ENCODE assay signal across 35 mouse cellular contexts in genomic region chr12:103150247-103150646, GRCm38 (mm10).
"Had no signal": no experiment of that assay in that cellular context is flagged by ENCODE, and none has a peak within 500 bp of the region (broad histone marks: within the 10 kb centered on the region; RNA-seq: fewer than 3 reads in every experiment).

No protein-coding gene starts in this region.

- H3K4me3 ChIP-seq: heart, embryonic 10.5 days; heart, embryonic 12.5 days; heart, embryonic 13.5 days; heart, embryonic 15.5 days; hindbrain, embryonic 10.5 days; hindbrain, embryonic 12.5 days; hindbrain, embryonic 13.5 days; hindbrain, embryonic 15.5 days; intestine, embryonic 15.5 days; kidney, embryonic 15.5 days; layer of hippocampus, adult 2 months had no signal

- ATAC-seq: hindbrain, embryonic 16.5 days; hindbrain, postnatal 0 days; inflammation-experienced regulatory T-cells, adult 6 months; intestine, embryonic 15.5 days; intestine, embryonic 16.5 days; intestine, postnatal 0 days had no signal

- H3K4me1 ChIP-seq: heart, embryonic 10.5 days; heart, embryonic 12.5 days; heart, embryonic 13.5 days; heart, embryonic 15.5 days; hindbrain, embryonic 10.5 days; hindbrain, embryonic 12.5 days; hindbrain, embryonic 13.5 days; hindbrain, embryonic 15.5 days; intestine, embryonic 15.5 days; kidney, embryonic 15.5 days had no signal

- H3K36me3 ChIP-seq: heart, embryonic 10.5 days; heart, embryonic 12.5 days; heart, embryonic 13.5 days; heart, embryonic 15.5 days; intestine, embryonic 15.5 days; kidney, embryonic 15.5 days had no signal

- H3K9me3 ChIP-seq: heart, embryonic 15.5 days; hindbrain, embryonic 15.5 days; intestine, embryonic 15.5 days had no signal

- H3K27me3 ChIP-seq: heart, embryonic 12.5 days; heart, embryonic 13.5 days; heart, embryonic 15.5 days; hindbrain, embryonic 12.5 days; hindbrain, embryonic 13.5 days; hindbrain, embryonic 15.5 days; intestine, embryonic 15.5 days; kidney, embryonic 15.5 days had no signal

- H3K9ac ChIP-seq: heart, embryonic 12.5 days; heart, embryonic 13.5 days; heart, embryonic 15.5 days; hindbrain, embryonic 12.5 days; hindbrain, embryonic 13.5 days; hindbrain, embryonic 14.5 days; hindbrain, embryonic 15.5 days; intestine, embryonic 15.5 days; kidney, embryonic 15.5 days had no signal

- DNase-seq: heart, postnatal 10 days; heart, postnatal 14 days; heart, postnatal 36 days; heart, postnatal 4 days; kidney, adult 11 months; kidney, adult 18-20 months; kidney, adult 2 months; kidney, adult 8-10 months; kidney, adult 9 months; kidney, postnatal 10 days; kidney, postnatal 14 days; kidney, postnatal 25 days; kidney, postnatal 36 days; kidney, postnatal 4 days; layer of hippocampus, adult 9-11 months; layer of hippocampus, postnatal 36 days had no signal

- H3K27ac ChIP-seq: heart, embryonic 10.5 days; heart, embryonic 13.5 days; heart, embryonic 15.5 days; hindbrain, embryonic 10.5 days; hindbrain, embryonic 12.5 days; hindbrain, embryonic 13.5 days; hindbrain, embryonic 14.5 days; hindbrain, embryonic 15.5 days; hindbrain, postnatal 0 days; intestine, embryonic 15.5 days; kidney, embryonic 15.5 days; kidney, postnatal 0 days; layer of hippocampus, adult 2 months had no signal

- H3K4me2 ChIP-seq: heart, embryonic 11.5 days; heart, embryonic 12.5 days; heart, embryonic 13.5 days; heart, embryonic 15.5 days; hindbrain, embryonic 12.5 days; hindbrain, embryonic 13.5 days; hindbrain, embryonic 14.5 days; hindbrain, embryonic 15.5 days; intestine, embryonic 15.5 days; kidney, embryonic 15.5 days had no signal
